Mouse (Mus musculus): ENCODE measurements at regions not wholly inside any gene's neighbourhood (a gene's known extent, or its start where the extent isn't known, plus 50 kb on each side); places are given as distances from the start of the nearest gene placed in this dataset.

DNA sequence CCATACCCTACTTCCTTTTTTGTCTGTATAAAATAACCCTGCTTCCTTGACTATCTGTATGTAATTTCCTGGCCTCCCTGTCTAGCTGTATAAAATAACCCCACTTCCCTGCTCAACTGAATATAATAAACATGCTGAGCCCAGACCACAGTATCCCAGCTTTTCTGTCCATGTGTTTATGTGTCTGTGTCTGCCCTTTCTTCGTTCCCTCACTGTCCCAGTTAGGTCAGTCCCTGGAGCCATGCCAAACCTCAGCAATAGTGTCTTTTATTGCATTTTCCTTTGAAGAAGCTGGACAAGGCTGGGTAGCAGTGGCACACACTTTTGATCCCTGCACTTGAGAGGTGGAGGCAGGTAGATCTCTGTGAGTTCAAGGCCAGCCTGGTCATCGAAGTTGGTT, 198.0 kb upstream of the Tac1 start:
- Histone ChIP-seq H3K4me1 (ENCODE audit: control insufficient read depth, insufficient read depth, low read length) (no peaks in the 10 kb centered on the region; the same call in 1 of the 2 replicates), H3K27me3 (ENCODE audit: control insufficient read depth, insufficient read depth, low read length) (no peaks in the 10 kb centered on the region), H3K4me3 (replicated peaks; ENCODE audit: low read length) (no peak overlapping the region), H3K9me3 (ENCODE audit: control insufficient read depth, low read length) (no peaks in the 10 kb centered on the region), H3K27ac (replicated peaks; ENCODE audit: low read depth, low read length) (no peak overlapping the region), H3K9ac (ENCODE audit: low read depth, low read length, severe bottlenecking) (no peak overlapping the region), H3K4me2 (replicated peaks; ENCODE audit: low read depth, low read length, severe bottlenecking) (no peak overlapping the region), H3K36me3 (ENCODE audit: control insufficient read depth, insufficient read depth, low read length) (no peaks in the 10 kb centered on the region)
- 47% methylated on average over 2 of the region's 2 CpGs for WGBS
- no peak for ATAC-seq (ENCODE audit: low FRiP score, low read depth)
- TF ChIP-seq POLR2A (IDR thresholded peaks at IDR 0.05; ENCODE audit: borderline replicate concordance, extremely low read depth, insufficient read depth, insufficient read length) = no peak
- DNase-seq (ENCODE audit: low spot score) = no peak

GRCm38 (mm10) chr6:7367166-7367565, 187.5 kb upstream of the Tac1 start:
- ATAC-seq (ENCODE audit: low FRiP score, low read depth) = no peak
- 70% methylated on average over 1 of the region's 1 CpGs for whole genome bisulfite sequencing
- H3K9me3 ChIP-seq (ENCODE audit: control insufficient read depth, low read length) = no peaks in the 10 kb centered on the region

GRCm38 (mm10) chr6:7374629-7375028, 180.1 kb upstream of the Tac1 start:
- Histone ChIP-seq H3K4me1 (ENCODE audit: control insufficient read depth, insufficient read depth, low read length) (no peaks in the 10 kb centered on the region), H3K4me2 (replicated peaks; ENCODE audit: low read depth, low read length, severe bottlenecking) (no peak overlapping the region), H3K9ac (ENCODE audit: low read depth, low read length, severe bottlenecking) (no peak overlapping the region), H3K27me3 (ENCODE audit: control insufficient read depth, insufficient read depth, low read length) (no peaks in the 10 kb centered on the region), H3K36me3 (ENCODE audit: control insufficient read depth, insufficient read depth, low read length) (no peaks in the 10 kb centered on the region), H3K4me3 (replicated peaks; ENCODE audit: low read length) (no peak overlapping the region), H3K27ac (replicated peaks; ENCODE audit: low read depth, low read length) (no peak overlapping the region), H3K9me3 (ENCODE audit: control insufficient read depth, low read length) (no peaks in the 10 kb centered on the region)
- 34% methylated on average over 4 of the region's 4 CpGs for WGBS
- ATAC-seq (ENCODE audit: low FRiP score, low read depth) (no peak), DNase-seq (ENCODE audit: low spot score) (no peak)
- no peak for TF ChIP-seq POLR2A (IDR thresholded peaks at IDR 0.05; ENCODE audit: borderline replicate concordance, extremely low read depth, insufficient read depth, insufficient read length)

More at GRCm38 (mm10) chr6:7367166-7367565, 187.5 kb upstream of the Tac1 start:
- H3K9ac ChIP-seq (ENCODE audit: low read depth, low read length, severe bottlenecking) = no peak overlapping the region
- no peak for TF ChIP-seq POLR2A (IDR thresholded peaks at IDR 0.05; ENCODE audit: borderline replicate concordance, extremely low read depth, insufficient read depth, insufficient read length)
- DNase-seq (ENCODE audit: low spot score) = no peak
- no peaks in the 10 kb centered on the region for H3K4me1 ChIP-seq (ENCODE audit: control insufficient read depth, insufficient read depth, low read length)
- H3K27ac ChIP-seq (replicated peaks; ENCODE audit: low read depth, low read length) = no peak overlapping the region
- H3K4me3 ChIP-seq (replicated peaks; ENCODE audit: low read length) = no peak overlapping the region
- no peaks in the 10 kb centered on the region for H3K36me3 ChIP-seq (ENCODE audit: control insufficient read depth, insufficient read depth, low read length)
- H3K4me2 ChIP-seq (replicated peaks; ENCODE audit: low read depth, low read length, severe bottlenecking) = no peak overlapping the region
- no peaks in the 10 kb centered on the region for H3K27me3 ChIP-seq (ENCODE audit: control insufficient read depth, insufficient read depth, low read length)

GRCm38 (mm10) chr6:7375851-7376250, 178.8 kb upstream of the Tac1 start:
- Histone ChIP-seq H3K9ac (ENCODE audit: low read depth, low read length, severe bottlenecking) (no peak overlapping the region), H3K4me2 (replicated peaks; ENCODE audit: low read depth, low read length, severe bottlenecking) (no peak overlapping the region), H3K9me3 (ENCODE audit: control insufficient read depth, low read length) (no peaks in the 10 kb centered on the region), H3K27me3 (ENCODE audit: control insufficient read depth, insufficient read depth, low read length) (no peaks in the 10 kb centered on the region), H3K4me1 (ENCODE audit: control insufficient read depth, insufficient read depth, low read length) (no peaks in the 10 kb centered on the region), H3K4me3 (replicated peaks; ENCODE audit: low read length) (no peak overlapping the region), H3K27ac (replicated peaks; ENCODE audit: low read depth, low read length) (no peak overlapping the region), H3K36me3 (ENCODE audit: control insufficient read depth, insufficient read depth, low read length) (no peaks in the 10 kb centered on the region)
- ATAC-seq (ENCODE audit: low FRiP score, low read depth) (no peak), DNase-seq (ENCODE audit: low spot score) (no peak)
- WGBS = 86% methylated on average over 2 of the region's 2 CpGs
- no peak for TF ChIP-seq POLR2A (IDR thresholded peaks at IDR 0.05; ENCODE audit: borderline replicate concordance, extremely low read depth, insufficient read depth, insufficient read length)

GRCm38 (mm10) chr6:7378651-7379050, 176.0 kb upstream of the Tac1 start:
- H3K4me2 ChIP-seq (replicated peaks; ENCODE audit: low read depth, low read length, severe bottlenecking) = no peak overlapping the region
- no peak for TF ChIP-seq POLR2A (IDR thresholded peaks at IDR 0.05; ENCODE audit: borderline replicate concordance, extremely low read depth, insufficient read depth, insufficient read length)
- ATAC-seq (ENCODE audit: low FRiP score, low read depth) = no peak
- DNase-seq (ENCODE audit: low spot score) = no peak
- no peak overlapping the region for H3K27ac ChIP-seq (replicated peaks; ENCODE audit: low read depth, low read length)
- no peaks in the 10 kb centered on the region for H3K9me3 ChIP-seq (ENCODE audit: control insufficient read depth, low read length)
- H3K27me3 ChIP-seq (ENCODE audit: control insufficient read depth, insufficient read depth, low read length) = no peaks in the 10 kb centered on the region
- no peak overlapping the region for H3K9ac ChIP-seq (ENCODE audit: low read depth, low read length, severe bottlenecking)
- WGBS = 40% methylated on average over 5 of the region's 5 CpGs
- no peaks in the 10 kb centered on the region for H3K4me1 ChIP-seq (ENCODE audit: control insufficient read depth, insufficient read depth, low read length)
- no peak overlapping the region for H3K4me3 ChIP-seq (replicated peaks; ENCODE audit: low read length)
- H3K36me3 ChIP-seq (ENCODE audit: control insufficient read depth, insufficient read depth, low read length) = no peaks in the 10 kb centered on the region

DNA sequence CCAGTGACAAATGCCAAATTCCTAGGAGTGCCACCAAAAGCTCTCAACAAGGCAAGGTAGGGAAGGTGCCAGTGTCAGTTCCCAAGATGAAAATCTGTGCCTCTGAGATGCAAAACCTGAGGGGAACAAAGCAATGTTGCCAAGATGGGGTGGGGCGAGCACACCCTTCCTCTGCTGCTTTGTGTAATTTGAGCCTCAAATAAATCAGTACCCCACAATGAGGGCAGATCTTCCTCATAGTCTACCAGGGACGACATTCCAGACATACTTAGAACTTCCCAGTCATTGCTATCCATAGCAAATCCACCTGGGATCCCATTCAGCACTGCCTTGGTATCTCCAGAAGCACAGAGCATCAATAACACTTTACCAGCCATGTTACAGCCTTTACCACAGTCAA, 129.9 kb upstream of the Tac1 start:
- TF ChIP-seq POLR2A (IDR thresholded peaks at IDR 0.05; ENCODE audit: borderline replicate concordance, extremely low read depth, insufficient read depth, insufficient read length) = no peak
- DNase-seq (ENCODE audit: low spot score) = no peak
- ATAC-seq (ENCODE audit: low FRiP score, low read depth) = no peak
- WGBS = 30% methylated on average over 2 of the region's 2 CpGs
- Histone ChIP-seq H3K4me3 (replicated peaks; ENCODE audit: low read length) (no peak overlapping the region), H3K27ac (replicated peaks; ENCODE audit: low read depth, low read length) (no peak overlapping the region), H3K9me3 (ENCODE audit: control insufficient read depth, low read length) (no peaks in the 10 kb centered on the region), H3K9ac (ENCODE audit: low read depth, low read length, severe bottlenecking) (no peak overlapping the region), H3K36me3 (ENCODE audit: control insufficient read depth, insufficient read depth, low read length) (no peaks in the 10 kb centered on the region), H3K27me3 (ENCODE audit: control insufficient read depth, insufficient read depth, low read length) (no peaks in the 10 kb centered on the region), H3K4me2 (replicated peaks; ENCODE audit: low read depth, low read length, severe bottlenecking) (no peak overlapping the region), H3K4me1 (ENCODE audit: control insufficient read depth, insufficient read depth, low read length) (no peaks in the 10 kb centered on the region)

Measured in limb, embryonic 14.5 days (tissue).